Mouse (Mus musculus): ENCODE data around the gene Slc16a12.

- TF ChIP-seq CTCF (IDR thresholded peaks at IDR 0.05; ENCODE audit: low read depth, low read length) (no peak), POLR2A (IDR thresholded peaks at IDR 0.05; ENCODE audit: insufficient read depth, low read length) (no peak), EP300 (IDR thresholded peaks at IDR 0.05; ENCODE audit: insufficient read depth, low read depth, low read length) (no peak)
These were observed 35.0 kb downstream of the Slc16a12 start for GRCm38 (mm10) chr19:34712050-34712449.

Data from ES-Bruce4 (cell line).